Comparison of ENCODE assay signal across 8 mouse cellular contexts in the genomic region with DNA sequence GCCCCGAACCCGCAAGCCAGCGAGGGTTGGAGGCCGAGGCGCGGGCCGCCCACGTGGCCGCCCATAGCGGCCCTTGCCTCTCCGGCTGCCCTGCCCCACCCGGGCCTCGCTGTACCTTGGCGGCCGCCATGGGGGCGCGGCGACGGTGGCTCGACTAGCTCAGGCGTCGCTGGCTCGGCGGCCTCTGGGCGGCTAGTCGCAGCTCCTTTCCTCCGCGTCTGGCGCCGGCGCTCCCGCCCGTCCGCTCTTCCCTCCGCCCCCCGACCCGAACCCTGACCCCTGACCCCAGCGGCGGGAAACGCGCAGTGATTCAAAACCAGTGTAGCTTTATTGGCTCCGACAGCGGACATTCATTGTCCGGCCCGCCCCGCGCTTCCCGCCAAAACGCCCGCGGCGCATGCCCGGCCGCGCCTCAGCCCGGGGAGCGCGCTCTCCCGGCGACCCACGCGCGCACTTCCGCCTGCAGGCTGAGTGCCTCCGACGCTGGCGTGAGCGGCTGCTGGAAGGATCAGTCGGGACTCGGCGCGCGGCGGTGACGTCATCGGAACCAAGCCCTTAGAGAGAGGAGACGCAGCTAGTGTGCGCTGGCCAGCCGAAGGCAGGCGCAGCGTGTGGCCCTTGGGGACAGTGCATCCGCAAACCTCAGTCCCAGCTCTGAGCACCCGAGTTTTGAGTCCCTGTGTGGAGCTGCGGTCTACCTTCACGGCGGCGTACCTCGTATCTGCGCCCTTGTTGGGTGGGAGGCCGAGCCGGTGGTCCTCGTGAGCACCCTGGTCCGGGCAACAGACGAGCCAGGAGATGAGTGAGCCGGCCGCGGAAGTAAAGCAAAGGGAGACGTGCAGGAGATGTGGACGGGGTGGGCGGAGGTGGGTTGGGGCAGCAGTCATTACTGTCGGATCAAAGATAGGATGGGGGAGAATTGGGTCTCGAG. TPM values are rescaled to one million over a fixed set of nuclear protein-coding genes. Genes with fewer than 3 reads are reported as not detected.
DNase-seq lines count a peak whose midpoint lies in the region; ATAC-seq lines count a peak whose summit lies in the region.

Gene Trmt2a, plus strand, starts transcription at position 247 of the 931 bp plus-strand sequence.
Gene Ranbp1, minus strand, starts transcription at position 300 of the 931 bp plus-strand sequence.

- peak; percentile 94 for ATAC-seq in hindbrain, embryonic 16.5 days

- no peaks in the 10 kb centered on the region for H3K9me3 ChIP-seq in hindbrain, embryonic 16.5 days (ENCODE audit: control insufficient read depth, low read length)

- H3K36me3 ChIP-seq in hindbrain, embryonic 16.5 days (ENCODE audit: control insufficient read depth, insufficient read depth, low read length), result peaks cover 35% of the 10 kb centered on the region
- peaks cover 54% of the 10 kb centered on the region for H3K36me3 ChIP-seq in macrophage (ENCODE audit: inconsistent target)

- peak within 1 kb of the TSS; percentile 92 for H3K9ac ChIP-seq in hindbrain, embryonic 16.5 days (ENCODE audit: low read depth, low read length)

- under 1% methylated on average over 85 of the region's 102 CpGs for WGBS in hindbrain, embryonic 16.5 days
- under 1% methylated on average over 78 of the region's 102 CpGs for WGBS in macrophage (ENCODE audit: missing documents)

- peak within 1 kb of the TSS; percentile 94 for H3K4me2 ChIP-seq in hindbrain, embryonic 16.5 days (ENCODE audit: low read length)

- peaks cover 77% of the 10 kb centered on the region for H3K79me2 ChIP-seq in macrophage (ENCODE audit: inconsistent target)

- peaks cover 32% of the 10 kb centered on the region for H3K4me1 ChIP-seq in hindbrain, embryonic 16.5 days (ENCODE audit: control insufficient read depth, insufficient read depth, low read depth, low read length)

- H3K27ac ChIP-seq in hindbrain, embryonic 16.5 days (ENCODE audit: low read depth, low read length), result peak within 1 kb of the TSS; percentile 91
- peak within 1 kb of the TSS; percentile 86 for H3K27ac ChIP-seq in macrophage

- no peaks in the 10 kb centered on the region for H3K27me3 ChIP-seq in hindbrain, embryonic 16.5 days (replicated peaks; ENCODE audit: control insufficient read depth, insufficient read depth, low read length)

- peak; percentile 96 for DNase-seq in WW6 (ENCODE audit: low read depth, low spot score)
- DNase-seq in cerebellum, postnatal 4 days (ENCODE audit: low spot score in 2 of 2), result peak; percentile 97 to 99
- peak; percentile 98 for DNase-seq in gastrocnemius, adult 18-20 months (ENCODE audit: low spot score)
- DNase-seq in left cerebral cortex, adult 18-20 months (ENCODE audit: low spot score in 2 of 2), result peak; percentile 99
- peak; percentile 99 for DNase-seq in right cerebral cortex, adult 18-20 months
- DNase-seq in urinary bladder, postnatal 10 days (ENCODE audit: low spot score), result peak; percentile 99

- peak within 1 kb of the TSS; percentile 95 for H3K4me3 ChIP-seq in hindbrain, embryonic 16.5 days (ENCODE audit: low read length)
- H3K4me3 ChIP-seq in macrophage (ENCODE audit: inconsistent target), result peak within 1 kb of the TSS; percentile 89

RNA-seq across cellular contexts. Expression of gene Trmt2a, which starts in this region (rescaled TPM):
- total RNA-seq in gastrocnemius, adult 18-20 months (2021), result 10 to 100 TPM in 1 of 2 experiments, 1 to 10 TPM in 1; 9.2 to 11.2 TPM
- 100 and 105 TPM in 2 replicates for polyA plus RNA-seq in hindbrain, embryonic 16.5 days (2015; fragmentation: Nextera tagmentation; extraction: Ambion mirVana)
- total RNA-seq in left cerebral cortex, adult 18-20 months (2021), result 10 to 100 TPM; 41.8 to 48.5 TPM
- total RNA-seq in macrophage (2018; cell fraction: chromatin; rRNA removed), result 100 to 1,000 TPM in 15 of 26 experiments, 10 to 100 TPM in 11; 40.9 to 207 (median 119) TPM
- total RNA-seq in macrophage (2018; cell fraction: cytosol; rRNA removed), result 10 to 100 TPM; 19.5 to 49.5 (median 40.8) TPM
- 100 to 1,000 TPM in 7 of 26 experiments, 10 to 100 TPM in 19; 32.2 to 191 (median 68.2) TPM for total RNA-seq in macrophage (2018; cell fraction: nucleus; rRNA removed)
- 38.8 to 85.1 TPM (median 48.0 TPM) in 3 replicates for polyA plus RNA-seq in macrophage (2018)

RNA-seq across cellular contexts. Expression of gene Ranbp1, which starts in this region (rescaled TPM):
- 10 to 100 TPM; 20.0 to 26.0 TPM for total RNA-seq in gastrocnemius, adult 18-20 months (2021)
- 362 and 365 TPM in 2 replicates for polyA plus RNA-seq in hindbrain, embryonic 16.5 days (2015; fragmentation: Nextera tagmentation; extraction: Ambion mirVana)
- 10 to 100 TPM; 85.5 to 91.0 TPM for total RNA-seq in left cerebral cortex, adult 18-20 months (2021)
- 10 to 100 TPM in 25 of 26 experiments, 1 to 10 TPM in 1; 9.3 to 75.6 (median 18.2) TPM for total RNA-seq in macrophage (2018; cell fraction: chromatin; rRNA removed)
- 100 to 1,000 TPM in 9 of 26 experiments, 10 to 100 TPM in 17; 69.7 to 126 (median 94.2) TPM for total RNA-seq in macrophage (2018; cell fraction: cytosol; rRNA removed)
- 10 to 100 TPM; 11.8 to 86.2 (median 39.3) TPM for total RNA-seq in macrophage (2018; cell fraction: nucleus; rRNA removed)
- polyA plus RNA-seq in macrophage (2018), result 67.3 to 311 TPM (median 228 TPM) in 3 replicates

Comparison
In these comparisons a context has a peak if more than half of its experiments do, and no peak if none do; other contexts are left out.
1. Peak in every context shown above with its lines: DNase-seq, ATAC-seq, H3K4me3 ChIP-seq and H3K27ac ChIP-seq.